Mouse (Mus musculus): ENCODE measurements around the gene Il31ra.
"Not testable (repeated sequence)": the region's sequence is repeated elsewhere in the genome, so short reads cannot be mapped to it uniquely, and the experiment has no call there.

Il31ra gene

GRCm38 (mm10) chr13:112594260-112594659 lies at the start of gene Il31ra:
Il31ra (minus strand) TSS chr13:112594360.
- not testable (repeated sequence) for DNase-seq (ENCODE audit: extremely low read depth, low read depth, low spot score)

GRCm38 (mm10) chr13:112642897-112643296 lies 48.7 kb upstream of the Il31ra start:
- DNase-seq (ENCODE audit: extremely low read depth, low read depth, low spot score): no peak

- DNase-seq (ENCODE audit: extremely low read depth, low read depth, low spot score): no peak
Measured at GRCm38 (mm10) chr13:112639111-112639510, 45.0 kb upstream of the Il31ra start.

GRCm38 (mm10) chr13:112636498-112636897 lies 42.3 kb upstream of the Il31ra start:
- DNase-seq (ENCODE audit: extremely low read depth, low read depth, low spot score): no peak

- DNase-seq (ENCODE audit: extremely low read depth, low read depth, low spot score): no peak
Measured at GRCm38 (mm10) chr13:112635174-112635837, 41.1 kb upstream of the Il31ra start.

- no peak for DNase-seq (ENCODE audit: extremely low read depth, low read depth, low spot score)
Measured at GRCm38 (mm10) chr13:112625566-112625965, 31.4 kb upstream of the Il31ra start.

GRCm38 (mm10) chr13:112624622-112625021 lies 30.5 kb upstream of the Il31ra start:
- no peak for DNase-seq (ENCODE audit: extremely low read depth, low read depth, low spot score)

- no peak for DNase-seq (ENCODE audit: extremely low read depth, low read depth, low spot score)
Measured at GRCm38 (mm10) chr13:112623656-112624055, 29.5 kb upstream of the Il31ra start.

GRCm38 (mm10) chr13:112621592-112621991 lies 27.4 kb upstream of the Il31ra start:
- no peak for DNase-seq (ENCODE audit: extremely low read depth, low read depth, low spot score)

GRCm38 (mm10) chr13:112608606-112609005 lies 14.4 kb upstream of the Il31ra start:
- no peak for DNase-seq (ENCODE audit: extremely low read depth, low read depth, low spot score)

- DNase-seq (ENCODE audit: extremely low read depth, low read depth, low spot score): no peak
Measured at GRCm38 (mm10) chr13:112604411-112604810, 10.3 kb upstream of the Il31ra start.

GRCm38 (mm10) chr13:112603839-112604238 lies 9.7 kb upstream of the Il31ra start:
- no peak for DNase-seq (ENCODE audit: extremely low read depth, low read depth, low spot score)

GRCm38 (mm10) chr13:112602607-112603006 lies 8.4 kb upstream of the Il31ra start:
- no peak for DNase-seq (ENCODE audit: extremely low read depth, low read depth, low spot score)

GRCm38 (mm10) chr13:112590254-112590653 lies 3.9 kb downstream of the Il31ra start:
- DNase-seq (ENCODE audit: extremely low read depth, low read depth, low spot score): no peak

- no peak for DNase-seq (ENCODE audit: extremely low read depth, low read depth, low spot score)
Measured at GRCm38 (mm10) chr13:112589625-112590024, 4.5 kb downstream of the Il31ra start.

- DNase-seq (ENCODE audit: extremely low read depth, low read depth, low spot score): no peak
Measured at GRCm38 (mm10) chr13:112584556-112585237, 9.5 kb downstream of the Il31ra start.

- DNase-seq (ENCODE audit: extremely low read depth, low read depth, low spot score): no peak
Measured at GRCm38 (mm10) chr13:112582291-112582690, 11.9 kb downstream of the Il31ra start.

- DNase-seq (ENCODE audit: extremely low read depth, low read depth, low spot score): no peak
Measured at GRCm38 (mm10) chr13:112581796-112582195, 12.4 kb downstream of the Il31ra start.

- peak; percentile 1 for DNase-seq (ENCODE audit: extremely low read depth, low read depth, low spot score)
Measured at GRCm38 (mm10) chr13:112580590-112581320, 13.4 kb downstream of the Il31ra start.

GRCm38 (mm10) chr13:112578041-112578440 lies 16.1 kb downstream of the Il31ra start:
- DNase-seq (ENCODE audit: extremely low read depth, low read depth, low spot score): not testable (repeated sequence)

- no peak for DNase-seq (ENCODE audit: extremely low read depth, low read depth, low spot score)
Measured at GRCm38 (mm10) chr13:112573800-112574199, 20.4 kb downstream of the Il31ra start.

- DNase-seq (ENCODE audit: extremely low read depth, low read depth, low spot score): no peak
Measured at GRCm38 (mm10) chr13:112570768-112571167, 23.4 kb downstream of the Il31ra start.
